Mouse (Mus musculus) spleen, postnatal 10 days (tissue): ENCODE measurements at regions not wholly inside any gene's neighbourhood (a gene's known extent, or its start where the extent isn't known, plus 50 kb on each side); places are given as distances from the start of the nearest gene placed in this dataset.

Source experiments
- DNase-seq, 2 experiments: peaks; one replicate each; pipeline ENCODE4 v3.0.0; 2021 to 2022; ENCODE audit warnings: low spot score in 2 of 2

DNA sequence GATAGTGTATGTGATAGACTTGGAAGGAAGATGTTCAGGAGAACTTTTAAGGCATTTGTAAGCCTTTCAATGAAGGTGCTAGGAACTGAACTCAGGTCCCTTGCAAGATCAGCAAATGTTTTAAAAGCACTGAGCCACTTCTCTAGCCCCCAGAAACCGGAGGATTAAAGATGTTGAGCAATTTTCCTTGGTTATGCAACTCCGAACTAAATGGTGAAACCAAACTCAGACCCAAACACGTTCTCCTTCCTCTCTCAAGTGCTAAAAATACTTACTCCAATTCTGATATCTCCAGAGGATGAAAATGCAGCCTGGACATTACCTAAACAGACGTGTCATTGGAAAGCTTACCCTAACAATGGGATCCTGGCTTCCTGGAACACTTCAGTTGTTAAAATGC is 378.8 kb downstream of the Kcnj2 start:
- no peak for DNase-seq

DNA sequence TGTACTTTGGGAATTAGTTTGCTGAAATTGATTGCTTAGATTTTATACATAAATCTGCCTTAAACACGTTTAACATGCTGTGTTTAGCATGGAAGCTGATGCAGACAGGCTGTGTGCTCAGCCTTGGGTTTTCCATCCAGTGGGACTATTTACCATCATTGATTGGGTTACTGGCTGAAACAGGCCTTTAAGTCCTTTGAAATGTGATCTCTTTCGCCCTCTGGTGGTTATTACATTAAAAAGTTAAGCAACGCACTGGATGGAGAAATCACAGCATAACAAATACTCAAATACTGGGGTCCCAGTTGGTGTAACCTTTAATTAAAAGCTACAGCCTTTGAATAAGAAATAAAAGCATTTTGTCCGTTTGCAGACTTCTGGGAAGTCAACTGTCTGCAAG is 379.8 kb downstream of the Kcnj2 start:
- no peak for DNase-seq

DNA sequence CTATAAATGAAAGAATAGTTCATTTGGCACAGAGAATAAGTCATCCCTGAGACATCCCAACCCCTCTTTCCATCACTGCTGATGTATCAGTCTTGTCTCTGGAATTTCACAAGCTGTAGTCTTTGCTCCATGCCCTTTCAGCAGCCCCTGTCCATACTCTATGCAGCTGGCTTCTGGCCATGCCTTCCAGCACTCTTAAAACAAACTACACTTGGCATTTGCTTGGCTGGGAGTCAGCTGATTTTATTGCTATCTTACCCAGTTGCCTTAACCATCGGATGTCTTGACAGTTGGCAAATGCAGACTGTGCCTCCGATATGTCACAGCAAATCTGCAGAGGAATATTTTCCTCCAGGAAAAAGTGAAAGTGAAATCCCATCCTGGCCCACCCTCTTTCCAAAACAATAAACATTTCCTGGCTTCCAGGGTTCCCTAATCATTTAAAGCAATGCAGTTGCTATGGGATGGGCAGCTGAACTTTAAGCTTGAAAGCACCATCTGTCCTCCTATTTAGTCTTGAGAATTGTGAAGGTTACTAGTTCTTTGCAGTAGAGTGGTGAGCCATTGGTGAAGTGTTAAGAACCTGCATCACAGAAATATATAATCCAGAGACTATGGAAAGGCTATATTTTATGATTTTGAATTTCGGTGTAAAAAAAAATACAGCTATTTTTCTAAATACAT is 385.0 kb downstream of the Kcnj2 start:
- no peak for DNase-seq

DNA sequence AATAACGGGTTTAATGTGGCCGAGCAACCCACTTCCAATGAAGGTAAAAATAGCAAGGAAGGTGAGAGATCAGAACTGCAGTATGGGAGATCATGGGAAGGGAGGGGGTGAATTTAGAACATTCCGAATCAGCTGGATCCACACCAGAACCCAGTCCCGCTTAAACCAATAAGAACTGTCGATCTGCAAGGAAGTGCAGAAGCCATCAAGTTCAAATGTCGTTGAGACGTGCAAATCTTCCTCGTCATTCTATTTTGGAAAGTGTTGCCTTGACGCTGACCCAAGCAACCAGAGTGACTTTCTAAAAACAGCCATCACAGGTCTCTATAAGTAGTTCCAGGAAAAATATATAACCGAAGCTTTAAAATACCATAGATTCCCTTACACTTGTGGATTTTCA is 394.1 kb downstream of the Kcnj2 start:
- no peak for DNase-seq

DNA sequence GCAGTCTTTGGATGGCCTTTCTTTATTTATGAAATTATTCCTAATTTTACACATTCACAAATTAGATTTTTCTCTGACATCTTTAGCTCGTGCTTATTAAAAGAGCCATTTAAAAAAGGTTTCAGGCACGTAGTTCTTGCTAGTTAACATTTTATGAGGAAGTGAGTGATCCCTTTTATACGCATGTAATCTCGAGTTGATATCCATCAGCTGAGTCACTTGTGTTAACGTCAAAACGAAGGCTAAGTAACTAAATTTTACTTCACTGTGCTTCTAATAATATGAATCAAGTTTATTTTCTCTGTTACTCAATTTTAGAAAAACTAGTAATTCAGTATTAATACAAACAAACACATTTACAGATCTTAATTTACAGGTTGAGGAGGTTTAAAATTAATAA is 419.0 kb downstream of the Kcnj2 start:
- no peak for DNase-seq

DNA sequence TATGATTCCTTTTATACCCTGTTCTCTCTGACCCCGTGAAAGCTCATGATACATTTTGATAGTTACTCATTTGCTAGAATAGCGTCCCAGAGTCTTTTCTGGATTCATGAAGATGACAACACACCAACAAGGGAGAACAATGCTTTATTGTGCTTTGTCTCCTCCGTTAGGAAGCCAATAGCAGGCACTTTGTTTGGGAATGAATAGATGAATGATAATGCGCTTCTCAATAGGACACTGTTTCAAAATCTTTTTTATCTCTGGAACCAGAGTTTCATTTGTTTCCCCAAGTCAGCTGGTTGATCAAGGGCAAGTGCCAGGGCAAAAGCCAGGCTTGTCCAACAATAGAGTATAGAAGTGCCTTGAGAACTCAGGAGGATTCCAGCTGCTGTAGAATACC is 446.5 kb downstream of the Kcnj2 start:
- DNase-seq: no peak

DNA sequence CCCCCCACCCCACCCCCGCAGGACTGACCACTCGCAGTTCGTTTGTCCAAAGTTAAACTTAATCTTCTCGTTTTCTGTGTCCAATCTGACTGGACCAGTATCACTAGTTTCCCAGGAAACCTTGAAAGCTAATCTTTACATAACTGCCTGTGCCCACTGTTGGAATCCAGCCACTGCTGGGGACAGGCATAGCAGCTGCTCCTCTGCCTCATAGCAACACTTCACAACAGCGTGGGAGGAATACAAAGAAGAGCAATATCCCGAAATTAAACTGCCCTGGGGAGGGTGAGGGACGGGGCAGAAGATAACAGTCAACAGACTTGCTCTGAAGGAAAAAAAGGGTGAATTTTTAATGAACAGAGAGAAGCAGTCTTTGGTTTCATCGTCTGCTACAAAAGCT is 456.8 kb downstream of the Kcnj2 start:
- DNase-seq: no peak

DNA sequence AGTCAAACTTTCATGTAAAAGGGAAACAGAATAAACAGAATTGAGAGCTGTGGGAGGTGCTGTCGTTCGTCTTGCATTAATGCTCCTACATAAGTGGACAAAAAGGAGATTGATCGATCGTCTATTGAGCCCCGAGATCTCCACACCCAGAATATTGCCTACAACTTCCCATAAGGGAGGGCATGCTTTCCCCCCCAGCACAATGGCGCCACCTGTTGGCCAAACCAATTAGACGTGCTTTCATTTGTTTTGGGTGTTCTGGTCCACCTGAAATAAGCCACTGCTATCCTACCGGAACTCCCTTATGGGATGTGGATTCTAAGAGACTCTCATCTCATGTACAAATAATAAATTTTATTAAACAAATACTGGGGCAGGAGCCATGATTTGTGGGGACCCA is 457.5 kb downstream of the Kcnj2 start:
- peak; percentile 13 to 66 for DNase-seq

DNA sequence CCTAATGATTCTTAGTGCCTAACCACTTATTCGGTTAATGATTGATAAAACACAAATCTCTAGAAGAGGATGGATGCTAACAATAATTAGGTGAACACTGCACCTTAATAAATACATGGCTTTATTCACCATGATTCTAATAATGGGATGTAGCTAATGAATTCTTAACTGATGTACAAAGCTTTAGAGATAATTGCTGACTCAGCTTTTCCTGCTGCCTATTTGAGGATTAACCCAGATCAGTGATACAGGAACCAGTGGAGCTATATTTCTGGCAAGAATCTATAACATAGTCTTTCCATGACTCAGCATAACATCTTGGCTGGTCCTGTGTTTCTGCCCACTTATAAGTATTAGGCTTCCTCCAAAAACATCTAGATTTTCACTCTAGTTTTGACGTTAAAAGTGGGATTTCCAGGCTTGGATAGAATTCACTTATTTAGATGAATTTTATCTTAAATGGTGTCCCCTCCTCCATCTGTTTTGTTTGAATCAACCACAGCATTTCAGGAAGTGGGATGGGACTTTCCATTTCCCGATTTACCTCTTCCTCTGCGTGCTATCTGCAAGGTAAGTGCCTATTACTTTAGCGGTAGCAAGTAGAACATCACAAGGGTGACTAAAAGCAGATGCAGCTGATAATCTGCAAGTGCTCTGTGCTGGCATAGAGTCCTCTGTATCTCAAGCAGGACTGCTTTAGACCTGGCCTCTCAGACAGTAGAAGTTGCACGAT is 460.2 kb downstream of the Kcnj2 start:
- no peak for DNase-seq

DNA sequence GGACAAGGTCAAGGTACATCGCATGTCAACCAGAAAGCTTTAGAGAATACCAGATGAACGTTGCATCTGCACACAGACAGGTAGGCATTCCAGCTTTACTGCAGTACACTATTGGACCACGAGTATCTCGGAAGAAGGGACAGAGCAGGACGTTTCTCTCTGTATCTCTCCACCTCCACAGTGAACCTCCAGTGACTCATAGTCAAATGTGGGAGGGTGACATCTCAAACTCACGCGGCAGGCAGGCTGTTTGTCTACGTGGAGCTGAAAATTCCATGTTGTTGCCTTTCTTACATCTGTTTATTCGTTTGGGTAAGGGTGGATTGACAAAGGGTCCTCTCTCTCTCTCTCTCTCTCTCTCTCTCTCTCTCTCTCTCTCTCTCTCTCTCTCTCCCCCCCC is 463.6 kb downstream of the Kcnj2 start:
- no peak for DNase-seq

DNA sequence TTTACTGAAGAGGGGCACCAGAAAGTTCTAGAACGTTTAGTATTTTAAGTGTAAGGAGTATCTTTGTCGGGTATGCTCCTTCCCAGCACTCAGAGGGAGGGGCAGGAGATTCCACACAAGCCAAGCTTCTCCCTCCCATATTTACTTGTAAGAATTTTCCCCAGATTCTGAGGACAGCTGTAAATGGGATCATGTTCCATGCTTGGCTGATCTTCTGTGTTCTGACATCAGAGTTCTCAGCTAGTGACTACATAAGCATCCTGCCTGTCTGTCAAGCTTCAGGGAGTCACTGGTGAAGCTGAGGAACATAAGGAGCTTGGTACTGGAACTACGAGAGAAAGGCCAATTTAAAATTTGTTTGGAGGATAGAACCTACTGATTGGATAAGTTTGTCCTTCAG is 464.9 kb downstream of the Kcnj2 start:
- DNase-seq: no peak

DNA sequence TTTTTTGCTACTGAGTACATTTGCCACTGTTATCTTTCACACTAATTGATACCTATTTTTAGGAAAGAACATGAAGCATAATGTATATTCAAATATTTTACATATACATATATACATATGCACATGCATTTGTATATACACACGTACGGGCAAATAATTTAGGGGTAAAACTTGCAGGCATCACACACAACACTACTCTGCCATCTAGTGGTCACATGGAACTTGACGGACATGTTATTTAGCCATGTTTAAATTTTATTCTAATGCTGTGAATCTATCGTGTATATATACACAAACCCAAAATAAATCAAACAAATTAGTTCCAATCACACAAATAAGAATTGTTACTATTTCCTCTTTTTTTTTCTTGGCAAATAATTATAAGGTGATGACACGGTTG is 466.5 kb downstream of the Kcnj2 start:
- no peak for DNase-seq

DNA sequence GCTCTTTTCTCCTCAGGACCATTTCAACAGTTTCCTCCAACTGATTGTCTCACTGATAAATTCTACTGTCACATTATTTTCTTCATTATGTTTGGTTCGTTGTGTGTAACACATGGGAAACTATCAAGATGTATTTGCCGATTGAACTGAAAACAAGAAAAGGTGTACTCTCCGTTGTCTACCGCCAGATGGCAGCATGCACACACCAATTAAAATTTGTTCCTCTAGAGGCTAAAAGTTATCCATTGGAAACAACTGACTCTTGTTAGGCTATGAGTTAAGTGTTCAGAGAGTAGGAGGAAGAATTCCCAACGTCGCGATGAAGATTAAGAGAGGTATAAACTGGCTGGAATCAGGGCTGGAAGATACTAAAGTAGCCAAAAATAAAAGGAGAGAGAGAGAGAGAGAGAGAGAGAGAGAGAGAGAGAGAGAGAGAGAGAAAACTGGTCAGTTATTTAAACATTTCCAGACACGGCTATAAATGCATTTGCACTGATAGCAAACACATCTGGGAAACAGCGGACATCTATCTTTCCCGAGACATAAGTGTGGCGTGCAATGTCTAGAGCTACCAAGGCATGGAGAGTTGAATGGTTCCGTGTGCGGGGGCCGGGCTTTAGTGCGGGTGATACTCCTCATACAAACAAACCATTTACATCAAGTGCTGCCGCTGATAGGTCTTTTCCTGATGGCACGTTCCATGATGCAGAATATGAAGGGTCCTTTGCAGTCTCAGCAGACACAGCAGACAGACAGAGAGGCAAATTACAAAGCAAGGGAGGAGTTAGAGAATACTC is 470.3 kb downstream of the Kcnj2 start:
- peak in 1 of 2 experiments; percentile 45 for DNase-seq

DNA sequence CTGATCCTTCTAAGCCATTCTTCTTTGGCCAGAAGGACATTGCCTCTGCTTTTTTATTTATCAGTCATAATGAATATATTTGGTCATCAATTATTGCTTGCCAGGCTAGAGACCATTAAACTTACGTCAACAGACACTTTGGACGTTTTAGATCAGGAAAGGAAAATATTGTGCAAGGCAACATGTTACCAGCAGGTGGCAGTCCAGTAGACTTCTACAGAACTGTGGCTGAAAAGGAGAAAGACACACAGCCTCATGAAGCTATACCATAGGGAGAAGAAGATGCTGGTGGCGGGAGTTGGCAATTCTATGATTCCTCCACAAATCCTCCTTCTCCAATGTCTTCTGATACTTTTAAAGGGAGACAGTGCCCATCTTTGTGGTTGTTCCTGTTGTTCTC is 471.7 kb downstream of the Kcnj2 start:
- DNase-seq: peak; percentile 14 to 49

DNA sequence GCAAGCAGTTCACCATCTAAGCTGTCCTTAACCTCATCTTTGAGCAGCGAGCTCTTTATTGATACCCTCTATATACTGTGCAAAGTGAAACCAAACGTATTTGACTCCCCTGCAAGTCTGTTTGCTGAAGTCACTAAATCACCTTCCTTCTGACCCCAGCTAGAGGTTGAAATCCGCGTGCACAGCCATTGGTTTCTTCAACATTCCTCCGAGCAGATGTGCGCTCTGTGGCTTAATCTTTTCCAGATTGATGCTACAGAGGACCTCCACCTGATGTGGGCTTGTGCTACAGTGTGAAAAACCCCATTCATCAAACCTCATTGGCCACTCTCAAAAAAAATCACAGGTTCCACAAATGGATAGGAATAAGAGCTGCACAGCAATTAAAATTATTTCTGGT is 474.0 kb downstream of the Kcnj2 start:
- no peak for DNase-seq

DNA sequence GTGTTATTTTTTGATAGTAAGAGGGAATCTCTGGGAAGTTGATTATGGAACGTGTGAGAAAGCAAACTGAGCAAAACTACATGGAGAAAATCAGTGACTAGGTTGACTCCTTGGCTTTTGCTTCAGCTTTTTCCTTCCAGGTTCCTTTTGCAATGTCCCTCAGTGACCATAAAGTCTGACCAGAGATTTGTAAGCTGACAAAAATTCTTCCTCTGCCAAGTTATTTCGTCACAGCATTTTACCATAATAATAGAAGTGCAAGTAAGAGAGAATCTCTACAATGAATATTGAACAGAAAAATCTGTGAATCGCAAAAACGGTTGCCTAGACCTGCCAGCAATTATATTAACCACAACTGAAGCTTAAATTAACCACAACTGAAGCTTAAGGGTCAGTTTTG is 479.3 kb downstream of the Kcnj2 start:
- DNase-seq: no peak

DNA sequence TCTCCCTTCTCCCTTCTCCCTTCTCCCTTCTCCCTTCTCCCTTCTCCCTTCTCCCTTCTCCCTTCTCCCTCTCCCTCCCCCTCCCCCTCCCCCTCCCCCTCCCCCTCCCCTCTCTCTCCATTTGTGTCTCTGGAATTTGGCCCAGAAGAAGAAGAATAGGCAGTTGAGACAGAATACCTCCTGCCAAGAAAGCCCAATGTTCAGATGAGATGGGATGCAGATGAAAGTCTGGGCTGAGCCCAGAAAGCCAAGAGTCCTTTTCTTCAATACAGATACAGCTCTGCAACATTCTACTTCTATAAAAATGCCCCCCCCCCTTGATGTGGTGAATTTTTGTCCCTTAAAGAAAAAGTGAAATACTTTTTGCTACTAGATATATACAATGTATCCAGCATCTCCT is 489.2 kb downstream of the Kcnj2 start:
- DNase-seq: no peak

DNA sequence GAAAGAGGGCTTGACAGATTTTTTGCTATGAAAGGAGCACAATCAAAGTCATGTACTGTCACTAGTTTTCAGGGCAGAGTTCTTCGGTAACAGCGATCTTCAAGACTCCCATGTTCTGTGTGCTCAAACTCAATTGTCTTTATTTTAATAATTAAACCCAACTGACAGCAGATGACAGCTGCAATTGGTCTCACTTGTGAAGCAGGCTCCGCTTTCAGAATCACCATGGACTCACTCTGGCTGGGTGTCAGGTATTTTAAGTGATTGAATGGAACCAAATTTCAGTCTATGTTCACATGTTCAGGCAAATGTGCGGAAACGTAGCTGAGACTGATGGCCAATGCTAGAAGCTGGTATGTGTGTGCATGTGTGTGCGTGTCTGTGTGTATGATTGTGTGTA is 489.7 kb downstream of the Kcnj2 start:
- no peak for DNase-seq

DNA sequence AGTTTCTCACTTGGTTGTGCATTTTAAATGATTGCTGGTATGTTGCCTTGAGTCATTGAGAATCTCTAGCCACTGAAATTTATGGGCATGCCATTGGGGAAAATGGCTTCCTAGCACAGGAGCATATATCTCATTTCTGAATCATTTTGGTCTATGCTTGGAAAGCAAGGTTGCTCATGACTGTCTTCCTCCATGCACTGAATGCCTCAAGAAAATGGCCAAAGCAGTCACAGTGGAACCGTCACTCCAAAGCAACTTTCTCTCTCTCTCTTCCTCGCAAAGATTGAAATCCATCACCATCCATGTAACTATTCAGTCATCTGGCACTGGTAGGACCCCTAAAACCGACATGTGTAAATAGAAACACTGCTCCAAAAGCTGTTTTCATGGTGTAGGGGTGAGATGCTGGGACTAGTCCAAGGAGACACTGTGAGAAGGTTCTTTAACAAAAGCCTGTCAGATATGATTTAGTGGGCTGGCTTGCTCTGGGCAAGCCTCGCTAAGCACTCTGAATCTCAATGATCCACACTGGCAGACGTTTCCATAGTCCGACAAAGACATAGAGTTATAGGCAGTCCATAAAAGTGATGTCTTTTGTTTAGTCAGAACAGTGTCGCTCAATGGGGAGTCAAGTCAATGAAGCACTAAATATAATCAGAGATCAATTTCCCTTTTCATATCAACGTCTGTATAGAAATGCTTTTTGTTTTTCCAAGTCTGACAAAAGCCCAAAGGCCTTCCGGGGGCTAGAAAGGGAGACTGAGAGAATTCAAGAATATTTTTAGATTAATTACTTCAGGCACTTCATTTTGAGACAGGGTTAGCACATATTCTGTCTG is 492.6 kb downstream of the Kcnj2 start:
- DNase-seq: no peak

DNA sequence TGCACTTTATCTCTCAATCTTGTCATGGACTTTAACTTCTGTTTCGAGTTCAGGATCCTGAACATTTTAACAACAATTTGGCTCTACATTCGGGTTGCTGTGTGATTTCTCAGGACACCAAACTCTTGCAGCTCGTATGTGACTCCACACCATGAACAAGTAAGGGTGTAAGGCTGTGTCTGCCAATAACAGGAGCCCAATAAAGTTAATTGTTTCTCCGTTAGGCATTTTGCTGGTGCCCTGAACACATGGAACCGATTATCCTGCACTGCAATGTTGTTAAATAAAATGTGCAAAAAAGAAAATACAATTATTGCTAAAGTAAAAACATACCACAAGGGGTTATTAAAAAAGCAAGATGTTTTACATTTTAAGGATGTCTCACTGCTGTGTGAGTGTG is 497.2 kb downstream of the Kcnj2 start:
- DNase-seq: no peak

DNA sequence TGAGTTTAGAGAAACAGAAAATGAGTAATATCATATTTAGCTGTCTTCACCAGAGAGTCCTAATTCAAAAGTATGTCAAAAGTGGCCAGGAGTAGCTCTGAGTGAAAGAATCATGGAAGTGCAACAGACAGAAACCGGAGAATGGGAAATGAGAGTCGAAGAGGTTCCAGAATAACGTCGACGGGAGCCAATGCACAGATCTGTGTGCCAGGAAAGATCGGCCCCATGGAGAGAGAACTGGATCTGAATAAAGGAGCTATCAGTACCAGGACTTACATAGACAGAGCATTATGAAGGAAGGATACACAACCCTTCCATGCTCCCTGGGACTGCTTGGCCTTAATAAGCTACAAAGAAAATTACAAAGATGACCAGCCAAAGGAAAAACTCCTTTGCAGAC is 502.1 kb downstream of the Kcnj2 start:
- no peak for DNase-seq

DNA sequence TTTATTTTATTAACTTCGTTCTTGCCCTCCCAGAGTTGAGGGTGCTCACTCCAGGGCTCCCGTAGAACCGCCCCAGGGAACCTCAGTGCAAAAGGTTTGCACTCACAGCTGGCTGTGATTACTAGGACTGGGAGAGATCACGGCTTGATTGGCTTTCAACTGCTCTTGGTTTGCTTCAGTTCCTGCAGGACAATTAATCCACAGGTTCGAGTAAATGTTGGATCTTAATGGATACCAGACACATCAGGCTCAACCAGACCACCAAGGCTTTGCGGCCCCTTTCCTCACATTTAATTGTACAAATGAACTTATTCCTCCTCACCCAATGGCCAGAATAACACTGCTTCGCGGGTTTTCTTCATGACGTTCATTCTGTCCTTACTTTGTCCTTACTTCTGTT is 502.9 kb downstream of the Kcnj2 start:
- DNase-seq: no peak
